Mouse (Mus musculus) adrenal gland, postnatal 25 days (tissue): Measurements from ENCODE around the gene Xrcc2. TPM values are rescaled to one million over a fixed set of nuclear protein-coding genes. Genes with fewer than 3 reads are reported as not detected.

ENCODE experiments used
- DNase-seq: peaks from one replicate; pipeline ENCODE4 v3.0.0; 2021; ENCODE audit warnings: mixed read lengths
- total RNA-seq: library from RNA; stranded (reverse); gene quantifications from 2 replicates; pipeline ENCODE4 v1.2.3, GENCODE M21; 2021

Gene Xrcc2
- total RNA-seq, 1 experiment from 2014 or later = 6.8 TPM

DNA sequence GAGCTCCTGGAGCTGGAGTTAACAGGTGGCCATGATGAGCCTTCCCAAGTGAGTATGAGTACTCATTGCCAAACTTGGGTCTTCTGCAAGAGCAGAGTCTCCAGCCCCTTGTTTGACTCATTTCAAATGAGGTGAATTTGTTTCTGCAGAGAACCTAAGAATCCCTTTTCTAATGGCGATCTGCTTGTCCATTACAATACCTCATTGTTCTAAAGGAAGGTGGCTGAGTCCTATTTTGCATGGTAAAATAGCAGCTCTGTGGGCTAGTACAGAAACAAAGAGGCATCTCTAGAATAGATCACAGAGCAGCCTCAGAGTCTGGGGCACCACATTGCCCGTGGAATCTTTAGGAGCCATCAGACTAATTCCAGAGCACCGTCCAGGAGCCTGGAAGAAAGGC, 34.6 kb downstream of the Xrcc2 start:
- no peak for DNase-seq

DNA sequence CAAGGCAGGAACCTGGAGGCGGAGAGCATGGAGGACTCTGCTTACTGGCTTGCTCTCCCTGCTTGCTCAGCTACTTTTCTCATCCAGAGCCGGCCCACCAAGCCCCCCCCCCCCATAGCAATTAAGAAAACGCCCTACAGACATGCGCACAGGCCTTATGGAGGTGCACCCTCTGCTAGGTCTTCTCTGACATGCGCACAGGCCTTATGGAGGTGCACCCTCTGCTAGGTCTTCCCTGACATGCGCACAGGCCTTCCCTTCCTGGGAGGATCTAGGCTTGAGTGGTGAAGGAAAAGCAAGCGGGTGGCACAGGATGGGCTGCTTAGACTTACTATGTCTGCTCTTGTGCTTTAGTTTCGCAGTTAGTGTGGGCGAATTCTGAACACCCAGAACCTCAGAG, 37.3 kb downstream of the Xrcc2 start:
- DNase-seq = no peak

DNA sequence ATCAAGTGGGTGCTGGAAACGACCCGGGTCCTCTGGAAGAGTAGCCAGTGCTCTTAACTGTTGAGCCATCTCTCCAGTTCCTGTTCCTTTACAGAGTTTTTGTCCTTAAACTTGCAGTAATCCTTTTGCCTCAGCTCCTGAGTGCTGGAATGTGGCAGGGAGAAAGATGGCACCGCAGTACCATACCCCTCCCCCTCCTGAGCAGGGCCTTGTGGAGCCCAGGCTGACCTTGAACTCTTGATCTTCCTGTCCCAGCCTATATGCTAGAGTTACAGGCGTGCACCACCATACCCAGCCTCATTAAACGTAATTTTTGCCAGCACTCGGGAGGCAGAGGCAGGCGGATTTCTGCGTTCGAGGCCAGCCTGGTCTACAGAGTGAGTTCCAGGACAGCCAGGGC, 38.9 kb downstream of the Xrcc2 start:
- DNase-seq = no peak

GRCm38 (mm10) chr5:25666108-25666507, 39.5 kb downstream of the Xrcc2 start:
- no peak for DNase-seq

GRCm38 (mm10) chr5:25665516-25665915, 40.1 kb downstream of the Xrcc2 start:
- DNase-seq = no peak

- DNase-seq = no peak
These were observed 42.5 kb downstream of the Xrcc2 start for GRCm38 (mm10) chr5:25663165-25663564.

DNA sequence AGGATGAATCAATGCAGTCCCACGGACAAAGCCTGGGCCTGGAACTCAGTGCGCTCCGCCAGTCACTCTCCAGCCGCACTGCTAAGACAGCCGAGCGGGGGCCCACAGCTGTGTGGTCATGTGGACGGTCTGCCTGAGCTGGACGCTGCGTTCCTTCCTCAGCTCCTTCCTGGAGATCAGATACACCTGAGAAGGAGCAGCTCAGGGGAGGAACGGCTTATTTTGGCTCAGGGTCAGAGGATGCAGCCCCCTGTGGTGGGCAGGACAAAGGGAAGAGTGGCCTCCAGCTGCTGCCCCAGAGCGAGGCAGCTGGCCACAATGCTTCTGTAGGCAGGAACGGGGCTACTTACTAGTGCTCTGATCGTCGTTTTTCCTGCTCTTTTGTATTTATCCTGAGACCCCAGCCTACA, 51.0 kb downstream of the Xrcc2 start:
- DNase-seq = no peak

DNA sequence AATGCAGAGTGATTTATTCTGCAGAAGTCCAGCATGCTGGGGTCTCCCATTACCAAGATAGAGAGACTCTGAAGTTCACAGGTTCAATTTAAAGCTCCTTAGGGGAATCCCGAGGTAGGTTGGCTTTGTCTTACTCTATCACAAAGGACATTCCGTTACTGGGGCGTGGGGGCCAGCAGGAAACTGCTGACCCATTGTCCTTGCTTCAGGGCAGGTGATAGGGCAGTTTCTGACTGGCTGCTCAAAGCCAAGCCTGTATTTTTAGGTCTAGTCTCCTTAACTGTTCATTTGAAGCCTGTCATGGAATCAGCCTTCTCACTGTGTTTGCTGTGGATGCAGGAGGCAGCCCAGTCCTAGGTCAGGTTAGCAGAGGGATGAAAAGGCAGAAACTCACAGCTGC, 52.2 kb downstream of the Xrcc2 start:
- DNase-seq = no peak

- DNase-seq = no peak
These were observed 53.2 kb downstream of the Xrcc2 start for GRCm38 (mm10) chr5:25652435-25652834.

- no peak for DNase-seq
These were observed 59.8 kb downstream of the Xrcc2 start for GRCm38 (mm10) chr5:25645661-25646364.

- no peak for DNase-seq
These were observed 61.1 kb downstream of the Xrcc2 start for GRCm38 (mm10) chr5:25644509-25644908.

GRCm38 (mm10) chr5:25642741-25643140, 62.9 kb downstream of the Xrcc2 start:
- DNase-seq = no peak

Other genes starting within 250 kb of the Xrcc2 start
- 61.9 and 69.2 TPM in 2 replicates for gene Kmt2c, start 207.0 kb downstream of the Xrcc2 start, total RNA-seq
- not detected in 2 replicates for gene Cct8l1, start 189.8 kb downstream of the Xrcc2 start, total RNA-seq
- gene Actr3b, start 54.2 kb upstream of the Xrcc2 start, total RNA-seq = 6.1 and 9.6 TPM in 2 replicates
- gene Gm21663, start 236.6 kb upstream of the Xrcc2 start, total RNA-seq = not detected in 2 replicates
- not detected in 2 replicates for gene Gm21671, start 248.6 kb upstream of the Xrcc2 start, total RNA-seq